Mouse (Mus musculus): ENCODE results near the gene Cdc26. TPM values are rescaled to one million over a fixed set of nuclear protein-coding genes. Genes with fewer than 3 reads are reported as not detected.

Gene Cdc26
- polyA plus RNA-seq, 1 experiment: 28.3 TPM

DNA sequence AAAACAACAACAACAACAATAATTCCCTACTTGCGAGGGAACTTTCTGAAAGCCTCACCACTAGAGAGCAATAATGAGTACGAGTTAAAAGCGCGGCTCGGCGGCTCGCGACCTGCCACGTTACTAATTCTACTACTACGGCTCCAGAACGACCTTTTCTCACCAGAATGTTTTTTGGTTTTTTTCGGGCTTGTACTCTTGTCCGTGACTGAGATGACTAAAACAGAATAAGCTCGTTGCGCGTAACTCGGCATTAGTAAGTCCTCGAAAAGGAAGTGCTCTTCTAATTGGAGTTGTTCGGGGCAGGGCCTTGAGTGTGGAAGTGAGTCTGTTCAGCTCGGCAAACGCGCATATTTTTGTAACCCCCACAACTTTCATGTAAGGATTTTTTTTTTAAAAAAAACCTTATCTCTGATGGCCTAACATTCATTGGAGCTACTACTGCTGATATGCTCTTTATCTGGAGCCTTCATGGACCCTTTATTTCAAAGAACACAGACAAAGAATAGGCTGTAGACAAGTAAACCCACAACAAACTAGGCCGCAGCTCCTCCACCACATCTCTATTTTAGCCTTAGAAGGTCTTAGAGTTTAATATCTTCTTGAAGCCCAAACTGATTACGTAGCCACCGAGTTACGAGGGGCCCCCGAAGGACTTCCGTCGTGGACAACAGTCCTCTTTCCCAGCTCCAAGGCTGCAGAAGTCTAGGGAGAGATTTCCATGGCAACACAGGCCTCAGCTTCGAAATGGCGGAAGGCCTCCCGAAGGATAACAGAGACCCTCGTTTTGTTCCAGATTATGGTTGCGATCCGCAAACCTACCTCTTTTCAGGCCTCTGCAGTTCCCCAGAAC lies 486 bp downstream of the Cdc26 start:
- WGBS: under 1% methylated on average over 35 of the region's 35 CpGs
- peak; percentile 54 for DNase-seq (ENCODE audit: low read depth, low spot score)

DNA sequence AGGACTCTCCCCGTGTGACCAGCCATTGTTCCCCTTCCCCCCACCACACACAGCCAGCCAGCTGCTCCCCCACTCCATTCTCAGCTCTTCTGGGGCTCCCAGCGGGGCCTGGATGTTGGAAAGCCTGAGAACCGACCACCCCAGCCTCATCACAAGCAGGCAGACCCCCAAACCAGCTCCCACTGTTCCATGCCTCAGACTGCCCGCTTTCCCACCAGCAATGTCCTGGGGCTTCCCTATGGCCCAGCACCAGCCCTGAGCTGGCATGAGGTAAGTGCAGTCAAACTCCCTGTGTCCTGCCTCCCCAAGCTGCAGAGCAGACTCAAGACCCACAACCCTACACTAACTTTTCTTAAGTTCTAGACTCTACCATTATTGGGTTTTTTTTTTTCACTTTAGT lies 2.3 kb downstream of the Cdc26 start:
- DNase-seq (ENCODE audit: low read depth, low spot score): no peak
- WGBS: 83% methylated on average over 4 of the region's 4 CpGs

DNA sequence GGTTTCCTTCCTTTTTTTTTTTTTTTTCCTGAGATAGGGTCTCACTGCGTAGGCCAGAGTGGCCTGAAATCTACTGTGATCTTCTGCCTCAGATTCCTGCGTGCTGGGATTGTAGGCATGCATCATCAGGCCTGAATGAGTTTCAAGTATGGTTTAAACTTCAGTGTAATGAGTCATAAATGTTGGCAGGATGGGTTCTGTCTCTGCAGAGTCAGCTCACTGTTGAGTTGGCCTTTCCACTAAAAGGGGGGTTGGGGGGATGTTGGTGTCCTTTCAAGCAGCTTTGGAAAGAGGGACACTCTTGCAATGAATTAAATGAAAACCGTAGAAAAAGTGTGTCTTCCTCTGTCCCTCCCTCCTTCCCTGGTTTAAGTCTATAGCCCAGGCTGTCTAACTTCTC lies 9.5 kb downstream of the Cdc26 start:
- DNase-seq (ENCODE audit: low read depth, low spot score): no peak
- 71% methylated on average over 3 of the region's 3 CpGs for WGBS

GRCm38 (mm10) chr4:62397616-62398365 lies 10.7 kb downstream of the Cdc26 start:
- DNase-seq (ENCODE audit: low read depth, low spot score): no peak
- WGBS: 59% methylated on average over 4 of the region's 4 CpGs

GRCm38 (mm10) chr4:62395806-62396205 lies 12.6 kb downstream of the Cdc26 start:
- WGBS: 90% methylated on average over 1 of the region's 1 CpGs
- no peak for DNase-seq (ENCODE audit: low read depth, low spot score)

- 44% methylated on average over 6 of the region's 6 CpGs for WGBS
- DNase-seq (ENCODE audit: low read depth, low spot score): no peak
These were observed 15.0 kb downstream of the Cdc26 start for GRCm38 (mm10) chr4:62393459-62393858.

- 91% methylated on average over 7 of the region's 7 CpGs for WGBS
- no peak for DNase-seq (ENCODE audit: low read depth, low spot score)
These were observed 16.6 kb downstream of the Cdc26 start for GRCm38 (mm10) chr4:62391892-62392291.

DNA sequence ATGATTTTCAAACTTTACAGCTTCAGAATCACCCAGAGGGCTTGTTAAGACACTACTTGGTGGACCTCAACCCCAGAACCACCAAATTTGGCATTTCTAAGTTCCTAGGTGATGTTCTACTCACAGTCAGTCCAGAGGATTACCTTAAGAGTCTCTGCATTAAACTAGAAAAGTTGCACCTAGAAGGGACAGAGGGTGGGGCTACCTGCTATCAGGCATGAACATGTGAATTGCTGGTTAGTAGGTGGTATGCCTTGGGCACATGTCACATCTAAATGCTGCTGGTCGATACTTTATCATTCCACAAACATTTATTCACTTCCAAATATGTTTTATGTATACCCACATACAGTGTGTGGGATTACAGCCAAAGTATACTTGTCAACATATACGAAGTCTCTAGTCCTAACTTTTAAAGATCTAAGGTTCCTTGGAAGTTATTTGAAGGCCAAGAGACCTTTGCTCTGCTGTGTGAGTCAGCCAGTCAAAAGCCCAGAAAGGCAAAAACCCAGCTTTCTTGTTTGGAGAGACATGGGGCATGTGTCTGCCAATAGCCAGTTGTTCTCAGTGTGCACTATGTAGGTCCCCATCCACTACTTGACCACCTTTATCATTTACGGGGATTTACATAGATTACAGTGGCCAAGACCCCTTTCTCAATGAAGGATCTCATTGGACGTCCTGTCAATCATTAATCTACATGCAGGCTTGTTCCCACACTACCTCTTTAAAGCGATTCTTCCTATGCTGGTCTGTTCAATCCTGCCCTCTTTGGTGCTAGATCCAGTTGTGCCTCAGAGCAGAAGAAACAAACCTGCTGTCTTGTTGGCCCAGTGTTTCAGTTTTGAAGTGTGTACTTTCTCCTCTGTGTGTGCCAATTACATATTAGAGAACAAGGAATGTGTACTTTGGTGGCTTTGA lies 18.6 kb downstream of the Cdc26 start:
- WGBS: 29% methylated on average over 5 of the region's 5 CpGs

GRCm38 (mm10) chr4:62385439-62385838 lies 23.0 kb downstream of the Cdc26 start:
- 94% methylated on average over 7 of the region's 7 CpGs for WGBS
- DNase-seq (ENCODE audit: low read depth, low spot score): no peak

More for the DNA sequence above, 18.6 kb downstream of the Cdc26 start:
- no peak for DNase-seq (ENCODE audit: low read depth, low spot score)

- no peak for DNase-seq (ENCODE audit: low read depth, low spot score)
- WGBS: 51% methylated on average over 1 of the region's 1 CpGs
These were observed 24.3 kb downstream of the Cdc26 start for GRCm38 (mm10) chr4:62384159-62384558.

DNA sequence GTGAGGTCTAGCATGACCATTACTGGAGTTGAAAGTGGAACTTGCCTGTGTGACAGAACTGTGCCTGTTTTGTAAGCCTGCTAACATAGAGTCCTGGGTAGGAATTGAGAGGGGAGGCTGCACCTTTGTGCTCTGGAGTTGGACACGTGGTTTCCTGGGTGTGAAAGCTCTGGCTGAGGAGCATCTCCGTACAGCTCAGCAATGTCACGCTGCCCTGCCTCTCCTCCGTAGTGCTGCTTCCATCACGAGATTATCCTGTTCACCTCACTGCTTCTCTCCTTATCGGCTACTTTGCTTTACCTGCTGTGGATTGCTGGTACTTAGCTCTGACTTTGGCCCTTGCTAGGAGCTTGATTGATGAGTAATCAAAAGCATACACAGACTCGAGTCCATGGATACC lies 24.7 kb downstream of the Cdc26 start:
- DNase-seq (ENCODE audit: low read depth, low spot score): no peak
- 58% methylated on average over 7 of the region's 7 CpGs for WGBS

GRCm38 (mm10) chr4:62383207-62383606 lies 25.2 kb downstream of the Cdc26 start:
- DNase-seq (ENCODE audit: low read depth, low spot score): no peak
- 58% methylated on average over 6 of the region's 6 CpGs for WGBS

DNA sequence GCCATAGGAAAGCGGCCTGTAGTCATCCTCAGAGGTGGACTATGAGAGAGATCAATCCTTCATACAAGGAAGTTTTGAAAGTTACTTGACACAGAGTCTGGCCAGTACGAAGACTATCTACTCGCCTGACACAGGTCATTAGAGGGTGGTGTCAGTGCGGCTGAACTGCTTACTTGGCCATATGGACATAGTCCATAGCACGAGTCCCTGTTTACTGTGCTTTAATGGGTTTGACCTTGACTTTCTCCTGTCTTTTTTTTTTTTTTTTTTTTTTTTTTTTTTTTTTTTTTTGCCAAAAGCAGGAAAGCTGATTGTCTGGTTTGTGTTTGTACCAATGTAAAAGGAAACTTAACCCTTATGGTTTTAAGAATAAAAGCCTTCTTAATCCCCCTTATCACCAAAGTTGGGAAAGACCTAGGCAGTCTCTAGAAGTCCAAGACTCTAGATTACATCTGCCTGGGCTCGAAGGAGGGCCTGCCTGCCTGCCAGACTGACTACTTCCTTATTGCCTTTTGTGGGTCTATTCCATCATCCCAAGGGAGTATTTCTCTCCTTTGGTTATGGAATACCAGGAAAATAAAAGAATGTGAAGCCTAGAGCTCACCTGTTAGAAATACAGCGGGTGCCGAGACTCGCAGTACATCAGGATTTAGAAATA lies 28.6 kb downstream of the Cdc26 start:
- DNase-seq (ENCODE audit: low read depth, low spot score): no peak
- WGBS: 42% methylated on average over 9 of the region's 9 CpGs

DNA sequence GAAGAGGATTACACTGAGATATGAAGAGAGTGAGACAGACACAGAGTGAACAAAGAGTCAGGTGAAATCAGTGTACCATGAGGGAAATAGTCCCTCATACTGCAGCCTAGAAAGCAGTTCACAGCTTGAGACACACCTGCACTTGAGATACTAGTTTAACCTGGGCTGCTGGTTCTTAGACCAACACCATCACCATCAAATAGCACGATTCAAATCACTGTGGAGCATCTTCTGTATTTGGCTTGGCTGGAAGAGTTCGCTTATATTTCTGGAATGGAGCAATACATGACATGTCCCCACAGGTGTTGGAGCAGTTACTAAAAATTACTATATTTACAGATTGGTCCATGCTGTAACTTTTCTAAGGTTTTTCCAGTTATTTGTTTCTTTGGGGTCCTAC lies 32.3 kb downstream of the Cdc26 start:
- 79% methylated on average over 2 of the region's 2 CpGs for whole genome bisulfite sequencing
- DNase-seq (ENCODE audit: low read depth, low spot score): no peak

- DNase-seq (ENCODE audit: low read depth, low spot score): no peak
- WGBS: 37% methylated on average over 4 of the region's 4 CpGs
These were observed 34.1 kb downstream of the Cdc26 start for GRCm38 (mm10) chr4:62374342-62374741.

GRCm38 (mm10) chr4:62373668-62374067 lies 34.8 kb downstream of the Cdc26 start:
- DNase-seq (ENCODE audit: low read depth, low spot score): no peak
- WGBS: 18% methylated on average over 7 of the region's 7 CpGs

DNA sequence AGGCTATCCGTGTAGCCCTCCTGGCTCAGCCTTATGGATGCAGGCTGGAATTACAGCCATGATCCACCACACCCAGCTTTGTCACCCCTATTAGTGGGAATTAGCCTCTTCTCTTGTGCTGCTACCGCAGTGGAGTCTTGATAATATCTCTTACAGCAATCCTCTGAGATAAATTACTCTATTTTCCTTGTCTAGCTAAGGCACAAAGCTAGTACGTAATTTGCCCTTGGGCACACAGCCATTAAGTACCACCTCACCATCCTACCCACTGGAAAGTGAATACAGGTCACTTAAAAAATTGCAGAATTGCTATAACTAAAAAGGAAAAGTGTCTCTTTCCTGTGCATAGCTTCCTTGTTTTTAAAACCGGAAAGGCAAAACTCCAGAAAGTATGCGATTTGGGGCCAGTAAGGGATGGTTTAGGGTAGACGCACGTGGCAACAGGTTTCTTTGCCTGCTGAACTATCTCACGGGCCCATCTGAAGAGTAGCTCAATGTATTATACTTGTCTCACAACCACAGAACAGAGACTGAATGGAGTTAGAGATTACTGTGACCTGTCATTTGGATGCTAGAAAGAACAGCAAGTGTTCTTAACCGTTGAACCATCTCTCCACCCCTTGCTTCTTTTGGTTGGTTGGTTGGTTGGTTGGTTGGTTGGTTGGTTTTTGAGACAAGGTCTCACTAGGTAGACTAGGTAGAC lies 35.5 kb downstream of the Cdc26 start:
- no peak for DNase-seq (ENCODE audit: low read depth, low spot score)
- 72% methylated on average over 9 of the region's 9 CpGs for WGBS

GRCm38 (mm10) chr4:62372410-62372809 lies 36.0 kb downstream of the Cdc26 start:
- 40% methylated on average over 1 of the region's 1 CpGs for WGBS
- no peak for DNase-seq (ENCODE audit: low read depth, low spot score)

- WGBS: 63% methylated on average over 3 of the region's 3 CpGs
- no peak for DNase-seq (ENCODE audit: low read depth, low spot score)
These were observed 39.4 kb downstream of the Cdc26 start for GRCm38 (mm10) chr4:62369091-62369490.
